Mouse (Mus musculus): ENCODE results near the gene Khdrbs2.

The Khdrbs2 gene

GRCm38 (mm10) chr1:32172506-32173239, at the start of gene Khdrbs2:
Khdrbs2 (plus strand) TSS chr1:32172714.
- peak; percentile 94 for DNase-seq

GRCm38 (mm10) chr1:32174566-32174965, 2.1 kb downstream of the Khdrbs2 start:
- no peak for DNase-seq

DNA sequence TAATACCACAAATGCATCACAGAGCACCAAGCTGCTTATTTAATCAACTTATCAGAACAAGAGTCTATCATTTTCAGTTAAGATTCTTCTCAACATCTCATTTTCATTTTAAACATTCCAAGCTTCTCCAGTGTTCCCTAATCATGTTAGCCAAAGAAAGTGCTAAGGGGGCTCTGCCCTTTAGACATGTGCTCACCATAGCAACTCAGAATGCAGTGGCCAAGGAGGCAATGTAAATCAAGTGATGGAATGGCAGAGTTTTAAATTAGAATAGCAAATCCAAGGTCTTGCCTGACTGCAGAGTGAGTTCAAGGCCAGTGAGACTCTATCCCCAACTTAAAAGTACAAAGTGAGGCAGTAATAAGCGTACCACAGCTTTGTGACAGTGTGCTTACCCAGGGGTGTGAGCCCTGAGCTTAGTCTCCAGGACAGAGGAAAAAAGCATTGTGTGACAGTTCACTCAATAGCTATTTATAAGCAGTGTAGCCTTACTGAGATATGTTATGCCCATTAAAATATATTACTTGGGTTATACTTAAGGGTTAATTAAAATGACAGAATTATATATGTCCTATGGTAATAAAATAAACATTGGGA, 27.2 kb downstream of the Khdrbs2 start:
- DNase-seq: no peak

DNA sequence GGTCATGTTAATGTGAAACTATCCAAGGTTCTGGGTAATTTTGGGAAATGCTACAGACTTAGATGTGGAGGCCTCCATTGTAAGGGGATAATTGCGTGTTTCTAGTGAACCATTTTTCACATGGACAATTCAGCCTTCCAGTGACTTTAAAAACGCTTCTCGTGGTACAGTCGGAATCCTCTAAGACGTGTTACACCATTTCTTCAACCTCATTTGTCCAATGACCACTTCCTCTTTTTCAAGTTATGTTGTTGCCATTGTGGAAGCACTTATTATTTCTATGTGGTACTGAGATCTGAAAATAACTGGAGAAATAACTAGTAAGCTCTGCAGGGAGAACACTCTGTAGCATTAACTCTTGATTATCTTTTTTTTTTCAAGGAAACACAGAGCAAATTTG, 75.9 kb downstream of the Khdrbs2 start:
- DNase-seq: no peak

DNA sequence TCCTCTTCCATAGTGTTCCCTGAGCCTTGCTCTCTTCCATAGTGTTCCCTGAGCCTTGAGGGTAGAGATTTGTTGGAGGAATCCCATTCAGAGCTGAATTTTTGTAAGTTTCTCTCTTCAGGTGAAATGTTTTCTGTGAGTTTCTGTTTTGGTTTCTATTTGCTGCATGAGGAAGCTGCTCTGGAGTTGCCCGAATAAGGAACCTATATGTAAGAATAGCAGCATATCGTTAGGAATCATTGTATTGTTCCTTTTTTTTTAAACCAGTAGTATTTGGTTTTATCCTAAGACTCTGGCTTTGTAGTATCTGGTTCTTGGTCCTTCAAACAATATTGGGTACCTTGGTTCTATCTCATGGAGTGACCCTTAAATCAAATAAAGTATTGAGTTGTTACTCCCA, 77.1 kb downstream of the Khdrbs2 start:
- no peak for DNase-seq

DNA sequence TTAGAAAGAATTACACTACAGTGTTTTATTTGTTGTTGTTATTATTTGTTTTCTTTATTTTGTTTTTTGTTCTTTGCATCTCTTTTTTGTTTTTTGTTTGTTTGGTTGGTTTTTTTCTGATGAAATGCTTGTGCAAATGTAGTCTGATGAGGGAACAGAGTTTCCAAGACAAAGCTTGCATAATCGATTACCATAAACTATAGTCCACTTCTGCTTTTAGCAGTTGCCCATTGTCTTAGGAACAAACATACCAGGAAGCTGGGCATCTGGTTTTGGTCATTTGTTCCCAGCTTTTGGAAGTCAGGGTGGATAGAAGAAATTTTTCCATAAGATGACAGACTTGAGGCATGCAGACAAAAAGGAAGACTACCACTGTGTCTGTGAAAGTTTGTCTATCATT, 77.8 kb downstream of the Khdrbs2 start:
- no peak for DNase-seq

- no peak for DNase-seq
Measured at GRCm38 (mm10) chr1:32258942-32259341, 86.4 kb downstream of the Khdrbs2 start.

DNA sequence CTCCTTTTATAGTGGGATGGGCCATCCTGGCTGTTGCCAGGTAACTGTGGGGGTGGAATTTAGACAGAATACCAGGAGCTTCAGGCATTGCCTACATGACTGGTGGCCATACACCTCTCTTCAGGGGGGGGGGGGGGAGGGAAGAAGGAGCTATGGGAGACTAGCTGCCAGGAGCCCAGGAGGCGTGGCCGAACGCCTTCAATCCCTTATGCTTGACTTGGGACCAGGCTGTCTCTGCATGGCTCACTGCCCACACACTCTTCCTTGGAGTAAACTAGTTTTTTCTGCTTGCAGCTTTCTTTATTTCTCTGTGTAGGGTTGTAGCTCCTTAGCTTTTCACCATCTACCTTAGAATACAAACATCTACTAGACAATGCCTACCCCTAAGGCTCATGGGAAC, 98.0 kb downstream of the Khdrbs2 start:
- DNase-seq: no peak

GRCm38 (mm10) chr1:32294702-32295101, 122.2 kb downstream of the Khdrbs2 start:
- no peak for DNase-seq

DNA sequence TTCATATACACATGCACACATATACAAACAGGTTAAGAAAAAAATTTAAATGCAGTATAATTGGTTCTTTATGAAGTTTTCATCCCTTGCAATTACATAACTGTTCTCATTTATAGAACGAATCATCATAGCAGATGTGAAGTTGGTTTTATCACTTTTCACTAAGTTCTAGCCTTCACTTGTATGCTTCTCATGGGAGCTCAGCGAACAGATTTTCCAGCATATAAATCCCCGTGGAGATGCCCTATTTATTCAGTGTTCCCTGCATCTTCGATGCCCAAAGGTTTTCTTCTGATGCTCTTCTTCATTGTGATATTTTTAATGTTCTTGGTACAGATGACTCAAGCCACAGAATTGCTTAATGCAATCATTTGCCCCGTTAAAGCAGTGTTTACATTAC, 128.9 kb downstream of the Khdrbs2 start:
- no peak for DNase-seq

DNA sequence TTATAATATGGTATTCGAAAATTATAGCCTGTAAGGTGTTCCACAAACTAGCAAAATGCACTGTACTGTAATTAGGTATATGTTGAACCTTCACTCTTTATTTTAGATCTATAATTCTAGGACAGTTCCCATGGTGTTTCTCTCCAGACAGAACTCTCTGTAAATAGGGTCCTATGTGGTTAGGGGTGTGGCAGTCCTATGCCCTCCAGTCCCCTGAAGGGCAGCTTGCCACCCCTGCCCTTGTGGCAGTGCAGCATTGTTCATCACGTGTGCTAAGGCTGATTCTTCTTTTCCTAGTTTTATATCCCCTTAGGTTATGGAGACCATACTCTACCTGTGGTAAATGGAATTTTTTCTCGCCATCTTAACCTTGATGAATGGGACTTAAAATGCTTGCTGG, 136.6 kb downstream of the Khdrbs2 start:
- no peak for DNase-seq

GRCm38 (mm10) chr1:32309637-32310036, 137.1 kb downstream of the Khdrbs2 start:
- no peak for DNase-seq

DNA sequence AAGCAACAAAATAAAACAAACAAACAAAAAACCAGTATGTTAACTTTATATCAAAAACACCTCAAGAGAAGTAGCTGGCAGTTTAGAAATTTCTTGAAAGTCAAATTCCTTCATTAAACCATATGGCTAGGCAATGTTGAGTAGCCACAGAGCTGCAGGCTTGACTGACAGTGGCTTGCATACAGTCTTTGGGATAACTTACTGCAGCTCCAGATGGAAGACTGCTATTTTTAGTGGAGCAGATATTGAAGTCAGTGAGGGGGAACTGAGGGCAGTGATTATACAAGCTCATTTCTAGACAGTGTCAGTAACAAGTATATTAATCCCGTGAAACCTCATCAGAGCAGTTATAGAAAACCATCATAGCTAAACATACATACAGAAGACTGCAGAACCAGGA, 166.6 kb downstream of the Khdrbs2 start:
- DNase-seq: no peak

GRCm38 (mm10) chr1:32347538-32347937, 175.0 kb downstream of the Khdrbs2 start:
- no peak for DNase-seq

DNA sequence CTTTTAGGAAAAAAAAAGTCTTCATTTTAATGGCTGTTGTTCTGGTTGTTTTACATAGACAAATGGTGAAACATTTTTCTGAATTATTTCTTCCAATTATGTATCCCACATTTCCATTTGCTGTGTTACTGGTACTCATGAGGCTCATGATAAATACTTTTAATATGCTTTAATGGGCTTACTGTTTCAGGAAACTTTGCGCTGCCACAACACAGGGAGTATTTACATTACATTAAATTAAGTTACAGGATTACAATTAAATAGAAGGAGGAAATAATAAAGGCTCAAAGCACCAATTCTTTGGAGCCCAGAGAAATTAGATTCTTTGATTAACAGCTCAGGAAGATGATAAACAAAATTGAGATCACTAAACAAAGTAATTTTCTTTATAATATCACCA, 179.6 kb downstream of the Khdrbs2 start:
- DNase-seq: no peak

DNA sequence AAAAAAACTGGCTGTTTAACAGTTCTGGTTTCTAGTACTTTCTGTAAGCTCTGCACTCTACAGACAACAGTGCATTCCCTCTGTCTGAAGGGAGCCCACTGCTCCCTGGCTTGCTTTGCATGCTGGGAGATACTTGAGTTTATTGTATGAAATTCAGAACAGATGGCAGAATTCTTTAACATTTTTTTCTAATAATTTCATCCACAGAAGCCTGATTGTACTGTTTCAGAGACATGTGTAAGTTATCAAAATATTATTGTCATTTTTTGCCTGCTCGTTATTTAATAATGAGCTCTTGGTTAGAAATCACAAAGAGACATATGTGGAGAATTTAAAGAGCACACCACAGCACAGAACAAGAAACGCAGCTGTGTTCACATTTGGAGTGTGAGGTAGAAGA, 191.0 kb downstream of the Khdrbs2 start:
- no peak for DNase-seq

- peak; percentile 75 for DNase-seq
Measured at GRCm38 (mm10) chr1:32397553-32397952, 225.0 kb downstream of the Khdrbs2 start.

DNA sequence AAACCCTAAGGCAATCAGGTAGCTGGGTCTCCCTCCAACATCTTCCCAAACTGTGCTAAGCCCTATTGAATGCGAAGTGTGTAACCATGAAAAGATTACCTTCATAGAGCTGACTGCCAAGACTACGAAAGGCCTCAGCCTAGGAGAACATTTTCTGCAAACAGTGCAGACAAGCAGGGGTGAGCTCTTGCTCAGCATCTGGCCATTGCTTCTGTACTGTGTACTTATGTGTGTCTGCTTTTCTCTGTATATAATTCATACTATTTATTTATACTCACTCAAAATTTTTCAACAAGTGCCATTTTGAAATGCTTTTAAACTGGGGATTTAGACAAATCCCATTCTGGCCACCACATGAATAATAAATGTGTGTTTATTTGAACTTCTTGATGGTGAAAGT, 235.1 kb downstream of the Khdrbs2 start:
- DNase-seq: no peak

- DNase-seq: peak; percentile 66
Measured at GRCm38 (mm10) chr1:32428410-32428809, 255.9 kb downstream of the Khdrbs2 start.

- DNase-seq: no peak
Measured at GRCm38 (mm10) chr1:32429493-32429892, 257.0 kb downstream of the Khdrbs2 start.

DNA sequence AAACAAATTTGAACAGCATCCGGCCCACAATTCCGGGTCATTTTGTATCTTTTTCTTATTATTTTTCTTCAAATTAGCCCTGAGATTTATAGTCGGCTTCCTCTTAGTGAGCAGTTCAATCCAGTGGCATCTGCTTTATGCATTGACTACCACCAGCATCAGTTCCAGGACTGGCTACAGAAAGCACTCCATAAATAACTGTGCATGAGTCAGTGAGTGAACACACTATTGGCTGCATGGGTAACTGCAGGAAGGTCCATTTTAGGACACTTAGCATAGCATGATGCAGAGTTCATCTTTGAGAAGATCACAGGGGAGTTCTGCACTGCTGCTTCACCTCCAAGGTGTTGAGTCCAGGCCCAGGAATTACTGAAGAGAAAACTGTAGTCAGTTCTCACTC, 258.0 kb downstream of the Khdrbs2 start:
- no peak for DNase-seq

GRCm38 (mm10) chr1:32433118-32433517, 260.6 kb downstream of the Khdrbs2 start:
- DNase-seq: no peak

DNA sequence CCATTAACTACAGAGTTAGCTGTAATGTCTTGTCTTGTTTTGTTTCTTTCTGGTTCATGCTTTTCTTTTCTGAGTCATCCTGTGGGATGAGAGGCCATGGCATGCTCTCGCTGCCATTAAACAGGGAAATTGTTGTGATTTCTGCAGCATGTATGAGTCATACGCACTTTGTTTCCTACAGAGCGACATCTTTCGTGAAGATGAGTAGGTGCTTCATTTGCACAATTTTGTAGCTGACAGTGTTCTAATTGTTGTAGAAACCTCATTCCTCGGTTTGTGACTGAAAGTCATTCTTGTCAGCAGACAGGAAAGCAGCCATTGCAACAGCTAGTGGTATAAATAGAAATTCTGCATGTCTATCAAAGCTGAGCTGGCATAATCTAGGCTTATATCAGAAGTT, 271.4 kb downstream of the Khdrbs2 start:
- peak; percentile 23 for DNase-seq

- peak; percentile 55 for DNase-seq
Measured at GRCm38 (mm10) chr1:32463103-32463516, 290.6 kb downstream of the Khdrbs2 start.

- no peak for DNase-seq
Measured at GRCm38 (mm10) chr1:32471022-32471421, 298.5 kb downstream of the Khdrbs2 start.

Measured in layer of hippocampus, adult 9-11 months (tissue).